Mouse (Mus musculus): ENCODE data around the gene Apol9b.

Apol9b gene

DNA sequence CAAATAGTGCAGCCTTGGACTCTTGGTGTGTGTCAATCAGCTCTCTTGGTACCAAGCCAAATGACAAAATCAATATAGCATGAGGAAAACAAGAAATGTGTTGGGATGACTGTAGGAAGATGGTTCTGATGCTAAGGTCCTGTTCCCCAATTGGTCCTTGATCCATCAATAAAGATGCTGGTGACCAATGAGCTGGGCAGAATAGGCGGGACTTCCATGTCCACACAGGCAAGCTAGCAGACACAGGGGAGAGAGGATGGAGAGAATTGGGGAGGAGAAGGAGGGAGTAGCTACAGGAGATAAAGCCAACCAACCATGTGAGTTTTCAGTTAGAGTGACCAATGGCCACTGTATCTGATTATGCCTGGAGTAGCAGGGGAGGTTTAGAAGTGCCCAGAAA, 17.5 kb downstream of the Apol9b start:
- ATAC-seq (ENCODE audit: low TSS enrichment), result no peak

DNA sequence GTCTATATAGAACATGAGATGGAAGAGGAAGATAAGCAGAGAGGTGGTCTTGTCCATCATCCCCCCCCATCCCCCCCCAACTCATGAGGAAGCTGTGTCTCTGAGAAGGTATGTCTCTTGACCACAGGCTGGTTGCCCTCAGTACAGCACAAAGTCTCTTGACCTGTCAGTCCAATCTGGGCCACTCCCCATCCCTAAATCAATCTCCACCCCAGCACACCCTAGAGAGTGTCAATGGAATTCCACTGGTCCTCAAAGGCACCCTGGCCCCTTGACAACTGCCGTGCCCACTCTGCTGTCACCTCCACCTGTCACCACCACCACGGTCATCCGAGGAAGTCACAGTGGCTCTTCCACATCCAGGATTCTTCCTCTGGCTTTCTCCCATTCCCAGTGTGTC, 19.6 kb downstream of the Apol9b start:
- no peak for ATAC-seq (ENCODE audit: low TSS enrichment)

DNA sequence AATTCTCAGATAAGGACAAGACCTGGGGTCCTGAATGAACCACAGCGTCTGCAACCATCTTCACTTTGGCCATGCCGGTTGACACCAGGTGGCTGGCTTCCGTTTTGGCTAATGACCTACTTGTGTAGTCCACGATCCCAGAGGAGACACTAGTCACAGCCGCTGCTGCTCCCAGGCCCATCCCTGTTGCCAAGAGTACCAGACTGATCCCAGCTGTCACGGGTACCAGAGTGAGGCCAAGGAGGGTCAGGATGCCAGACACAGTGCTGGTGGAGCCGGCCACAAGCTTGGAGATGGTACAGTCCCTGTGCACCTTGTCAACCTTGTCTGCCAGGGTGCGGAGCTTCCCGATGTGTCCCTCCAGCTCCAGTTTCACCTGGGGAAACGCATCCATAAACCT, 20.9 kb downstream of the Apol9b start:
- ATAC-seq (ENCODE audit: low TSS enrichment), result no peak

DNA sequence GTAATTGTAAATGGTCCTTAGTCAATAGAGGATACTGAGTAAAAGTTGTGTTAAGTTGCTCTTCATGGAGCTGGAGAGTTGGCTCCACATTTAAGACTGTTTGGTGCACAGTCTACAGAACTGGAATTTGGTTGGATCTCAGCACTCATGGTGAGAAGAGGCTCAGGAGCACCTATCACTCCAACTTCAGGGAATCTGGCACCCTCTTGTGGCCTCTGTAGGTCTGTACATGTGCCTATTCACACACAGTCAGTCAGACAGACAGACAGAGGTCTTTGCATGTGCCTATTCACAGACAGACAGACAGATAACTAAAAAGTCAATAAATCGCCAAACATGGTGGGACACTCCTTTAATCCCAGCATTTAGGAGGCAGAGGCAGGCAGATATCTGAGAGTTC, 21.6 kb downstream of the Apol9b start:
- peak; percentile 77; the same call in 1 of the 2 replicates for ATAC-seq (ENCODE audit: low TSS enrichment)

DNA sequence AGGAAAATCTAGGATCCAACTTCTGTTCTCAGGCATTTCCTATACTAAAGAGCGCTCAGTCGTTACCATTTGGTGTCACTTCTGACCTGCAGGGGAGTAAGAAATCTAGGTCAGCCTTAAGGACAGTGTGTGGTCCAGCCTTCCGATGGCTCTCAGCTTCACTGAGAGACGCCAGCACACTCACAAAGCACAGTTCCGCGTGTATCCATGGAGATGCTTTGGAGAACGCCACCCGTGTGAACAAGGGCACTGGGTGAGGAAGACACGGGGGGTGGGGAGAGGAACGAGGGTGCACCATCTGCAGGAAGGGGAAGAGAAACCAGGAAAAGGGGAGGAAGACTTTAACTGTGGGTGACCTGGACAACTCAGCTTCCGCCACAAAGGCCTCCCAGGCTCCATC, 23.6 kb downstream of the Apol9b start:
- no peak for ATAC-seq (ENCODE audit: low TSS enrichment)

DNA sequence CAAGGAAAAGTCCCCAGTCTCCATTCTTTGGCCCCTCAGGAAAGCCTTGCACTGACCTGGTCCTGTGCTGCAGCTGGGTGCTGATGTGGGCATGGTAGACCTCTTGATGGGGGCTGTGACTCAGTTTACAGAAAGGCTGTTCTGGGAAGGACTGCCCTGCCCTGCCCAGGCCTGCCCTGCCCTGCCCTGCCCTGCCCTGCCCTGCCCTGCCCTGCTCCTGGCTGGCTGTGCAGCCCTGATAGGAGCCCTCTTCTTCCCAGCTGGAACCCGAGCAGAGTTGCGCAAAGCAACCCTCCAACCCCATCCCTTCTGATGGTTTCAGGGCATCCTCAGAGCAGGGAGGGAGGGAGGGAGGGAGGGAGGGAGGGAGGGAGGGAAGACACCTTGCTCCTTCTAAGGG, 26.3 kb downstream of the Apol9b start:
- ATAC-seq (ENCODE audit: low TSS enrichment), result no peak

DNA sequence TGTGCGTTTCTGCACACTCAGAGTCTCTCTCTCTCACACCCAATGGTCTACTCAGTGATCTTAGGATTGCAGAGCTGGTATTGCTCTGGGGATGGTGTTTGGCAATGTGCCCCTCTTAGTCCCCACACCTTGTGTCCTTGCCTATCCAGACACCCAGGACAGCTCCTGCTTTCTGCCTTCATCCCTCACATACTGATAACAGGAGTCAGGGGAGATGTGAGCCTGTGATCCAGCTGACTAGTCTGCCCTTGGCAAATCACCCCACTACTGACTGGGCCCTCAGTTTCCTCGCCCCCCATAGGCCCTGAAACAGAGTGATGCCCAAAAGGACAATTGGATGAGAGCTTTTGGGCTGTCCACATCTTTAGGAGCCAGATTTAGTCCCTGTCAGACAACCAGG, 27.2 kb downstream of the Apol9b start:
- no peak for ATAC-seq (ENCODE audit: low TSS enrichment)

DNA sequence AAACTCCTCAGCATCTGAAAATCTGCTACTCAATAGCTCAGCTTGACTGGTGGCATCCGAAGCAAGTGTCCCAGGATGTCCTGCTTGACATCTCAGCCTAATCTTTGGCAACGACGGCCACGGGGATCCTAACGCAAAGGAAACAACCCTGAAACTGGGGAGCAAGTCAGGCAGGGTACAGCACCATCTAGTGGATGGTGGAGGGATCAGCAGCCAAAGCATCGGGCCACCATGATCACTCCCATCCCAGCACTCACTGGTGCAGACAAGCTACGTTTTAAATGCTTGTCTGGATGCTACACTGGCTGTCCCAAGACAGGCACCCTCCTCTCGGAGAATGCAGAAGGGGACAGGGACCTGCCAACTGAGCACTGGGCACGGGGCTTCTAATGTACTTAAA, 28.0 kb downstream of the Apol9b start, which contains the start of gene Apol8:
Apol8 (minus strand) TSS at position 156 of the 400 bp plus-strand sequence.
- peak; percentile 87 for ATAC-seq (ENCODE audit: low TSS enrichment)

DNA sequence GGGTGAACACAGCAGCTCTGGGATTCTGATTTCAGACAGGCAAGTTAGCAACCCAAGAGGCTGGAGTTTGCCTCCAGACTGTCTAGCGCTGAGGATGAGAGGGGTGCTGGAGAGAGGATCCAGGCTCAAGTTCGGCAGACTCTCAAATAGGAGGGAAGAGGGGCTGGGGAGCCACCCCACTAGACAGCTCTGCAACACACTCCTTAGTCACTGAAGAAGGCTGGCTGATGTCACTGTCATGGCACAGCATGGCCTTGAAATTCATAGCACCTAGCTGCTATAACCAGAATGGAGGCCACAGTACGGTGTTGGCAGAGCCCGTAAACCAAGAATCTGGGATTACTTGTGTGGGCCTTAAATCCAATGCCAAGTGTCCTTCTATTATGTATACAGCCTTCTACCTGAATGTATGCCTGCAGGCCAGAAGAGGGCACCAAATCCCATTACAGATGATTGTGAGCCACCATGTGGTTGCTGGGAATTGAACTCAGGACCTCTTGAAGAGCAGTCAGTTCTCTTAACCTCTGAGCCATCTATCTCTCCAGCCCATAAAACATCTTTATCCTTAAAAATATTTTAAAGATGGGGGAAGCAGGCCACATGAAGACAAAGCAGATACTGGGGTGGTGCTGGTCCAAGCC, 28.9 kb downstream of the Apol9b start:
- ATAC-seq (ENCODE audit: low TSS enrichment), result no peak

DNA sequence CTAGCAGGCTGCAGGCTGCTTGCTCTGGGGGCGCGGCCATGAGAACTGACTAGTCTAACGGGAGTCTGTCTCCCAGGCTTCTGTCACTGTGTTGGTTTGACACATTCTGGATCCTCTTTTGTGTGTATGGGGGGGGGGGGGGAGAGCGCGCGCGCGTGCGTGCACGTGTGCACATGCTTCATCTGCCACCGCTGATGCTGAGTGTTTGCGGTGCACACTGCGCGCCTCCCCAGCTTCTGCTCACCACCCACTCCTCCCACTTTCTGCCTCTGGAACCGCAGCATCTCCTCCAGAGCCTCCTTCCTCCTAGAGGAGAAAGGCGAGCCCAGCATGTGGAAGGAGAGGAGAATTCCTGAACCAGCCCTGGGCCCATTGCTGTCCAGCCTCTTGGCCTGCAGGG, 31.2 kb downstream of the Apol9b start:
- peak; percentile 22; the same call in 1 of the 2 replicates for ATAC-seq (ENCODE audit: low TSS enrichment)

DNA sequence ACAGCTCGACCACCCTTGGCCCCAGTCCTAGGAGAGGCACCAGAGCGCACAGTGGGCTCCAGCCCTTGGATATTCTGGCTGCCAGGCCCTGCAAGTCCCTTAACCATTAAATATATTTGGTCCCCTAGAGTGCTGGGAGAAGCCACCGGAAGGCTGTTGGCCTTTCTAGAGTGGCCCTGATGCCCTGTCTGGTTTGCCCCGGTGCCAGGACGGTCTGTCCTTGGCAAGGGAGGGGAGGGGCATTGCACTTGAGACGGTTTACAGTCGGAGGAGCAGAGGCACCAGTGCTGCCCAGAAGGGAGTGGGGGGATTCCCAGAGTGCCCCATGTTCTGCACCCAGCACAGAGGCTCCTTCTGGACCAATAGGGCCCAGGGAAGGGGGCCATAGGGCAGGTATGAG, 32.2 kb downstream of the Apol9b start:
- ATAC-seq (ENCODE audit: low TSS enrichment), result no peak

DNA sequence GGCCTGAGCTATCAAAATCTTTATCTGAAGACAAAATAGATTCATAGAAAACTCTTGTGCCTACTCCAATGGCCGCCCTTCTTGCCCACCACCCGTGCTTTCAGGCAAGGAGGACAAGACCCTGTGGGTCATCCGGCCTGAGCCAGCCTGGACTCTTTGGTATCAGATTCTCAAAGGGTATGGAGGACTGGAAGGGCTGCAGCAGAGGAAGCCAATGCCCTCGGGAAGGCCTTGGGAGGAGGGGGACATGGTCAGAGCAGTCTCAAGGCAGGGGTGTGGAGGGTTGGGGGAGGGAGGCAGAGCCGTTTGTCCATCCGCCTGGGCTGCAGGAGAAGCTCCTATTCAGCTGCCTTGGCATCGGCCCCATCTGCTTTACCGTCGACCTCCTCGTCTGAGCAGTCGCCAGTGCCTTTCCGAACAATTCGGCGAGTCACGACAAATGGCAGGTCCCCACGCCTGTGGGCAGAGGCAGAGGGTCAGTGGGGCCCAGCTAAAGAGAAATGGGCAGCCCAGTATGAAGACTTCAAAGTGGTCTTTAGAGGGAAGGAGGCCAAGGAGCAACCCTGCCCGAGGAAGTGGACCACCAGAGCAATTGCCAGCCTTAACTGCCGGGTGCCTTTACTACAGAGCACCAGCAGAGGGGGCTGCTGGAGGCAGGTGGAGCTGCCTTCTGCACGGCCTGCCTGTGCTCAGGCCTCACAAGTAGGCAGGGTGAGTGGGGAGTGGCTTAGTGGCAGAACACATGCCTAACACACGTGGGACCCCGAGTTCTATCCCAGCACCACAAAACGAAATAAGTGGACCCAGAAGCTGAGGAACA, 32.9 kb downstream of the Apol9b start:
- peak; percentile 54 for ATAC-seq (ENCODE audit: low TSS enrichment)

DNA sequence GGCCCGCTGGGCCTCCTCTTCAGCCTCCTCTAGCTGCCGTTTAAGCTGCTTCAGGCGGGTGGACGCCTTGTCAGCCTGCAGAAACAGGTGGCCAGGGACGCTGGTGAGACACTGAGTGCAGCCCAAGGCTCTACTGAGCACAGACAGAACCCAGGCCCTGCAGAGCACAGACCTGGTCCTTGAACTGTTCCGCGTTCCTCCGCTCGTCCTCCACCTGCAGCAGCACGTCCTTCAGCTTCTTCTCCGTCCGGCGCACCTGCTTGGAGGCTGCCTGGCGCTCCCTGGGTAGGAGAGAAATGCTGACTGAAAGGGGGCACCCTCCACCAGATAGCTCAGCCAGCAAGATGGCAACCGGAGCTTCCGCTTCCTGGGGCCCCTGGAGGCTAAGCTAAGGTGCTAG, 34.2 kb downstream of the Apol9b start:
- no peak for ATAC-seq (ENCODE audit: low TSS enrichment)

DNA sequence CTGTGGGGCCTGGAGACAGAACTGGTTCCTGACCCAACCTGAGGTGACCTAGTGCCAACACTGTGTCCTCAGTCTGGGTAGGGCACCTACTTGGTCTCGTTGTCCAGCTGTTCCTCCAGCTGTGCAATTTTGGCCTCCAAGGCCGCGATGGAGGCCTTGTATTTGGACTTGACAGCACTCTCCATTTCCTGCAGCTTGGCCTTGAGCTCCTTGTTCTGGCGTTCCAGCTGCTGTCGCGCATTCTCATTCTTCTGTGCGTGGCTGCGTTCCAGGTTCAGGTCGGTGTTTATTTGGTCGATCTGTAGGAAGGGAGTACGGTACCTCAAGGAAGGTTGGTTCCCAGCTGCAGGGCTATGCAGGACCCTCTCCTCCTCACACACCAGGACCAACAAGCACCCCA, 34.9 kb downstream of the Apol9b start:
- ATAC-seq (ENCODE audit: low TSS enrichment), result no peak

DNA sequence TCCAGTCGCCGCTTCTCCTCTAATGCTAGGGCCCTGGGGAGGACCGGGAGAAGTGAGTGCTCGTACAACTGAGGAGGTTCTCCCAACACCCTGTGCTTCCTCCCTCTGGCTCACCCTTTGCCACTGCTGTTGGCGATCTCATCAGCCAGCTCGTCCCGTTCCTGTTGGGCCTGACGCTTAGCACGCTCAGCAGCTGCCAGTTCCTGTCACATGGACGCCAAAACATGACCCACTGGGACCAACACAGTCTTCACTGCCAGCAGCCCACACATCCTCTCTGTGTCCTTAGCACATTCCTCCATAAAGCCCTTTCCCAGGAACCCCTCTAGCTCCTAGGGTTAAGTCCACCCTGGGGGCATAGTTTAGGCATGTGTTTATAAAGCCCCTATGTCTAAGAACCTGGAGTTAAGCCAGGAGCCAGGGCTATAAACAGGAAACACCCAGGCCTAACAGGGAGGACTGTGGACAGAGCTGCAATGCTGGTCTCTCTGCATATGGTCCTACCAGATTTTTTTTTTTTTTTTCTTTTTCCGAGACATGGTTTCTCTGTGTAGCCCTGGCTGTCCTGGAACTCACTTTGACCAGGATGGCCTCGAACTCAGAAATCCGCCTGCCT, 35.7 kb downstream of the Apol9b start:
- ATAC-seq (ENCODE audit: low TSS enrichment), result no peak

DNA sequence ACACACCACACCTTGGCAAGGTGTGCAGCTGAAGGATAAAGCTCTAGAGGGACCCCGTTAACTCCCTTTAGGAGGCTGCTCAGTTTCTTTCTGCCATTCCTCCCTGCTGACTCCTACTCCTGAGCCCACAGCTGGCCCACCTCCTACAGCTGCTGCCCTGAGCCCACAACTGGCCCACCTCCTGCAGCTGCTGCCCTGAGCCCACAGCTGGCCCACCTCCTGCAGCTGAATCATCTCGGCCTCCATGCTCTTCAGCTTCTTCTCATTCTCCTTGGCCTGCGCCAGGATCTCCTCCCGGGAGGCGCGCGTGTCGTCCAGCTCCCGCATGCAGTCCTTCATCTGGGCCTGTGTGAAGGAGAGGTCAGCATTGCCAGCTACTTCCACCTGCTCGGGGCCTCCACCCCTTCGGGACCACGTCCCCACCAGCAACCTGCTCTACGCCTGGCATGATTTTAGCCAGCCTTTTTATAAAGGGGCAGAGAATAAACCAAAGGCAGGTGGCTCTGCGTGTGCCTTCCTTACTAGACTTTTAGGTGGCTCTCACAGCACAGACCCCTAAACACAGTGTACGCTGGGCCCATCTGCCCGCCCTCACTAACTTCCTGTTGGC, 36.8 kb downstream of the Apol9b start:
- ATAC-seq (ENCODE audit: low TSS enrichment), result no peak

DNA sequence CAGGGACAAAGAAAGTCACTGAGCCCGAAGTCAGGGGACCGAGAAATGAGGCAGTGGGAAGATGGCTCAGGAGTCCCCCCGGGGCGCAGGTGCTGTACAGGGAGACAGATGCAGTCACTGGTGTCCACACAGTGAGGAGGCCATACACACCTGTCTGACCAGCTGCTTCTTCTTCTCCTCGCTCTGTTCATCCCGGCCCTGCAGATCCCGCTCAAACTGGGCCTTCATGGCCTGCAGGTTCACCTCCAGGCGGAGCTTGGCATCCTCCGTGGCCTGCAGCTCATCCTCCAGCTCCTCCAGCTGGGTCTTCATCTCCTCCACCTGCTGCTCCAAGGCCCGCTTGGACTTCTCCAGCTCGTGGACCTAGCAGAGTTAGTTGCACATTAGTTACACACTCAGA, 38.1 kb downstream of the Apol9b start:
- no peak for ATAC-seq (ENCODE audit: low TSS enrichment)

DNA sequence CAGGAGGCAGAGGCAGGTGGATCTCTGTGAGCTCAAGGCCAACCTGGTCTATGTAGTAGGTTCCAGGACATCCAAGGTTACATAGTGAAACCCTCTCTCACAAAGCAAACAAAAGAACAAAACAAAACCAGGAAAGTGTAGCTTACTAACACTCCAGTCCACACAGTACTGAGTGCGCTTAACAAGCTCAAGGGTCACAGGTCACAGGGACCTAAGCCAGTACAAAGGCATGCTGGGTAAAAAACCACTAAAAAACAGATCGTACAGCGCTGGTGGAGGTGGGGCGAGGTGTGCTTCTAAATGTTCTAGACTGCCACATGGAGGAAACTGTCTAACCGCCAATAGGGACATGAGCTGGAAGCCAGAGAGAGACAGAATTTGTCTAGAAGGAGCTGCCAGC, 41.5 kb downstream of the Apol9b start:
- peak; percentile 43; the same call in 1 of the 2 replicates for ATAC-seq (ENCODE audit: low TSS enrichment)

DNA sequence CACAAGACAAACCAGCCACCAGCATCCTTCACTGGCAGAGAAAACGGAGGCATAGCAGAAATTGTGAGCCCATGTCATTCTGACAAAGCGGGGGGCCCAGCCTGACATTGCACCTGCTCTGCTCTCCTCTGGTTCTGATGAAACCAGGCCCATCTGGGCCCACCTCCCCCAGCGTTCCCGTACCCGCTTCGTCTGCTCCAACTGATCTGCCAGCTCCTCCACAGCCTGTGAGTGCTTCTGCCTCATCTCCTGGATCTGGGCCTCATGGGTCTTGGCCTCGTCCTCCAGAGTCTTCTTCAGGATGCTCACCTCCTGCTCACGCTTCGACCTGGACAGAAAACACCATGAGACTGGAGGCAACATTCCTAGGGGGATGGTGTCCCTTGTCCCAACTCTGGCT, 42.1 kb downstream of the Apol9b start:
- no peak for ATAC-seq (ENCODE audit: low TSS enrichment)

DNA sequence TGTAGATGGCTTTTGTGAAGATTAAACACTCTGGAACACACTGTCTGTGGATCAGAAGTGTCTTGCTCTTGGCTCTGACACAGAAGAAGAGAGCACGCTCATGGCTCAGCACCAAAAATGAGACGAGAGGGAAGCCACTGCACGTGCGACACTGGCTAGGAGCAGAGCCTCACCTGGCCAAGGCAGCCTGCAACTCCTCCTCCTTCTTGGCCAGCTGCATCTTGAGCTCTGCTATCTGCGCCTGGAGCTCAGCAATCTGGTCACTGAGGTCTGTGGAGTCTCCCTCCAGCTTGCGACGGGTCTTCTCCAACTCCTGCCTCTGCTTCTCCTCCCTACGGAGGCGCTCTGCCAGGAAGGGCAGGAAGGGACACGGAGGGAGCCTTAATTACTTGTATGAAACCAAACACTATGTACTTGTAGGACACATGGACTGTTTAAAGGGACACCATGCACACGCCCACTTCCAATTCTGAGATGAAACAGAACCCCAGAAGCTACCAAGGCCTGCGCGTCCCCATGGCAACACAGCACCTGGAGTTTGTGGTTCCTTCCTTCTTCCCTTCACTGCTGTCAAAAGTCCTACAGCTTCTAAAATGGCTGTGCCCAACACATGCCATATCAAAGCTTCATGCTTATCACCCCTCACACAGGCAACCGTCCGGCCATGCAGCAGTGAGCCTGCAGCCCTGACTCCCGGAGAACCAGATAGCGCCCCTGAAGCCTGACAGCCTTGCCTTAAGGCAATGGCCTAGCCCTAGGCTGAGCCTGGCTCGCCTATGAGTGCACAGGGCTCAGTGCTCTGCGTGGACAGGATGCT, 44.5 kb downstream of the Apol9b start:
- no peak for ATAC-seq (ENCODE audit: low TSS enrichment)

DNA sequence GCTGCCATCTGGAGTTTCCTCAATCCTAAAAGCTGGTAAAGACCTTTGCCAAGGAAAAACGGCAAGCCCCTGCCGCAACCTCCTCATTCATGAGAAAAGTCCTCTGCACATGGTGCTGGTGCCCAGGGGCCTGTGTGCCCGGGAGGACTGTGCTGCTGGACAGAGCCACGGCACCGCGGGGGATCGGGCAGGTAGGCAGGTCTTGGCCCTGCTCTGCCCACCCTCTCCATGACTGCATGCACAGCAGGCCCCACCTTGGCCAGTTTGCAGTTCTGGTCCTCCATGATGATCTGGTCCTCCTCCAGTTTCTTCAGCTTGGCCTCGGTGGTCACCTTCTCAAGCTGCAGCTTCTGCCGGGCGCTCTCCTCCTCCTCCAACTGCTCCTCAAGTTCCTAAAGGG, 45.5 kb downstream of the Apol9b start:
- ATAC-seq (ENCODE audit: low TSS enrichment), result no peak

Measured in frontal cortex, adult (tissue).